Mouse (Mus musculus): ENCODE measurements around the gene Mpnd.

- no peak for TF ChIP-seq CTCF (IDR thresholded peaks at IDR 0.05; ENCODE audit: borderline replicate concordance, insufficient read depth, low read length)
- TF ChIP-seq POLR2A (IDR thresholded peaks at IDR 0.05; ENCODE audit: low read depth, low read length): no peak
Observed at GRCm38 (mm10) chr17:56011441-56011840, 5.9 kb downstream of the Mpnd start.
